In genomic region chr6:37621364-37622029, GRCm38 (mm10) we compare ENCODE assay signal across 17 mouse cellular contexts.
DNase-seq lines count a peak whose midpoint lies in the region; ATAC-seq and TF ChIP-seq lines count a peak whose summit lies in the region.
"Had no signal": no experiment of that assay in that cellular context is flagged by ENCODE, and none has a peak within 500 bp of the region (broad histone marks: within the 10 kb centered on the region; RNA-seq: fewer than 3 reads in every experiment).

No protein-coding gene starts in this region.

- H3K9ac ChIP-seq in heart, embryonic 12.5 days: no peak overlapping the region
- H3K9ac ChIP-seq in lung, embryonic 14.5 days: no peak overlapping the region
- H3K9ac ChIP-seq in embryonic facial prominence, embryonic 11.5 days (replicated peaks; ENCODE audit: low read length): no peak overlapping the region
- no peak overlapping the region for H3K9ac ChIP-seq in midbrain, embryonic 16.5 days (ENCODE audit: low read depth, low read length)
- H3K9ac ChIP-seq: heart, embryonic 15.5 days; limb, embryonic 13.5 days; liver, postnatal 0 days had no signal

- WGBS in heart, embryonic 12.5 days: 52% methylated on average over 7 of the region's 7 CpGs
- 39% methylated on average over 7 of the region's 7 CpGs for WGBS in lung, embryonic 14.5 days
- WGBS in embryonic facial prominence, embryonic 11.5 days: 37% methylated on average over 7 of the region's 7 CpGs
- WGBS in midbrain, embryonic 16.5 days: 26% methylated on average over 7 of the region's 7 CpGs

- H3K36me3 ChIP-seq in heart, embryonic 12.5 days: no peaks in the 10 kb centered on the region
- no peaks in the 10 kb centered on the region for H3K36me3 ChIP-seq in lung, embryonic 14.5 days (ENCODE audit: insufficient read depth)
- no peaks in the 10 kb centered on the region for H3K36me3 ChIP-seq in embryonic facial prominence, embryonic 11.5 days (replicated peaks; ENCODE audit: control insufficient read depth, insufficient read depth, low read depth, low read length)
- H3K36me3 ChIP-seq in midbrain, embryonic 16.5 days (ENCODE audit: control insufficient read depth, insufficient read depth, low read length): no peaks in the 10 kb centered on the region
- H3K36me3 ChIP-seq: heart, embryonic 15.5 days; limb, embryonic 13.5 days had no signal

- no peak for ATAC-seq in heart, embryonic 12.5 days (ENCODE audit: insufficient number of reproducible peaks, low FRiP score)
- no peak for ATAC-seq in lung, embryonic 14.5 days (ENCODE audit: insufficient read depth)
- no peak for ATAC-seq in embryonic facial prominence, embryonic 11.5 days (replicated peaks; ENCODE audit: insufficient number of reproducible peaks, low FRiP score, low TSS enrichment, low read depth)
- ATAC-seq in midbrain, embryonic 16.5 days: peak; percentile 73; the same call in 1 of the 2 replicates
- ATAC-seq: liver, postnatal 0 days had no signal

- H3K4me2 ChIP-seq in heart, embryonic 12.5 days: no peak overlapping the region
- no peak overlapping the region for H3K4me2 ChIP-seq in lung, embryonic 14.5 days
- H3K4me2 ChIP-seq in embryonic facial prominence, embryonic 11.5 days (ENCODE audit: low read depth, low read length): no peak overlapping the region
- no peak overlapping the region for H3K4me2 ChIP-seq in midbrain, embryonic 16.5 days (ENCODE audit: low read length)
- H3K4me2 ChIP-seq: heart, embryonic 15.5 days; limb, embryonic 13.5 days had no signal

- H3K27me3 ChIP-seq in heart, embryonic 12.5 days (replicated peaks): no peaks in the 10 kb centered on the region
- no peaks in the 10 kb centered on the region for H3K27me3 ChIP-seq in lung, embryonic 14.5 days (ENCODE audit: insufficient read depth, low read length)
- H3K27me3 ChIP-seq in embryonic facial prominence, embryonic 11.5 days (ENCODE audit: control insufficient read depth, insufficient read depth, low read length): no peaks in the 10 kb centered on the region
- no peaks in the 10 kb centered on the region for H3K27me3 ChIP-seq in midbrain, embryonic 16.5 days (ENCODE audit: control insufficient read depth, insufficient read depth, low read depth, low read length)
- H3K27me3 ChIP-seq: heart, embryonic 15.5 days; limb, embryonic 13.5 days had no signal

- no peak overlapping the region for H3K4me3 ChIP-seq in heart, embryonic 12.5 days
- H3K4me3 ChIP-seq in lung, embryonic 14.5 days (ENCODE audit: low read depth, low read length): no peak overlapping the region
- no peak overlapping the region for H3K4me3 ChIP-seq in embryonic facial prominence, embryonic 11.5 days (ENCODE audit: low read depth, low read length)
- H3K4me3 ChIP-seq in midbrain, embryonic 16.5 days (ENCODE audit: low read depth, low read length): no peak overlapping the region
- H3K4me3 ChIP-seq: erythroblast, embryonic 14.5 days; heart, embryonic 15.5 days; left cerebral cortex, adult 2 months; limb, embryonic 13.5 days had no signal

- H3K27ac ChIP-seq in heart, embryonic 12.5 days (ENCODE audit: poor library complexity, severe bottlenecking): no peak overlapping the region
- no peak overlapping the region for H3K27ac ChIP-seq in lung, embryonic 14.5 days (ENCODE audit: low read depth)
- H3K27ac ChIP-seq in embryonic facial prominence, embryonic 11.5 days (replicated peaks; ENCODE audit: low read depth, low read length): no peak overlapping the region
- H3K27ac ChIP-seq in midbrain, embryonic 16.5 days (ENCODE audit: low read length): no peak overlapping the region
- H3K27ac ChIP-seq: heart, embryonic 15.5 days; left cerebral cortex, adult 2 months; limb, embryonic 13.5 days had no signal

- no peaks in the 10 kb centered on the region for H3K9me3 ChIP-seq in heart, embryonic 12.5 days (replicated peaks)
- H3K9me3 ChIP-seq in lung, embryonic 14.5 days (ENCODE audit: low read depth, low read length): no peaks in the 10 kb centered on the region
- H3K9me3 ChIP-seq in embryonic facial prominence, embryonic 11.5 days (replicated peaks; ENCODE audit: control insufficient read depth, low read length): no peaks in the 10 kb centered on the region
- H3K9me3 ChIP-seq in midbrain, embryonic 16.5 days (replicated peaks; ENCODE audit: control insufficient read depth, low read length, poor library complexity, severe bottlenecking): no peaks in the 10 kb centered on the region
- H3K9me3 ChIP-seq: heart, embryonic 15.5 days; limb, embryonic 13.5 days had no signal

- no peak for TF ChIP-seq CTCF in lung, embryonic 14.5 days (IDR thresholded peaks at IDR 0.05; ENCODE audit: low read depth)

- 0 out of 2 replicates have a peak, but pooled peaks cover 3% of the 10 kb centered on the region for H3K4me1 ChIP-seq in heart, embryonic 12.5 days (replicated peaks)
- H3K4me1 ChIP-seq in lung, embryonic 14.5 days (ENCODE audit: insufficient read depth): no peaks in the 10 kb centered on the region
- no peaks in the 10 kb centered on the region for H3K4me1 ChIP-seq in embryonic facial prominence, embryonic 11.5 days (ENCODE audit: control insufficient read depth, insufficient read depth, low read length)
- no peaks in the 10 kb centered on the region for H3K4me1 ChIP-seq in midbrain, embryonic 16.5 days (ENCODE audit: control insufficient read depth, insufficient read depth, low read length)
- H3K4me1 ChIP-seq: heart, embryonic 15.5 days had no signal

- DNase-seq in heart, adult 11 months: peak; percentile 80
- peak; percentile 29 for DNase-seq in lung, embryonic 14.5 days
- DNase-seq in lung, postnatal 25 days (ENCODE audit: low spot score): no peak
- peak; percentile 26 for DNase-seq in embryonic facial prominence, embryonic 11.5 days (ENCODE audit: low spot score)
- DNase-seq in gastrocnemius, postnatal 25 days: no peak
- DNase-seq in frontal cortex, postnatal 36 days (ENCODE audit: low spot score in 2 of 2): no peak
- DNase-seq: adrenal gland, adult 8-10 months; cerebellum, adult 18-20 months; kidney, adult 11 months; liver, postnatal 0 days; right cerebral cortex, postnatal 14 days had no signal

Comparison
In these comparisons a context has a peak if more than half of its experiments do, and no peak if none do; other contexts are left out.
1. DNase-seq: peak in heart, adult 11 months (single experiment), lung, embryonic 14.5 days (single experiment) and embryonic facial prominence, embryonic 11.5 days (single experiment); none in lung, postnatal 25 days (single experiment), gastrocnemius, postnatal 25 days (single experiment) and frontal cortex, postnatal 36 days (0 of 2).